Mouse (Mus musculus) myocyte (in vitro differentiated cells): ENCODE results near the gene Ttc28.

ENCODE experiments used
- CEBPB ChIP-seq: IDR thresholded peaks from 2 replicates; pipeline ENCODE4 v1.6.1; 2011; ENCODE audit warnings: mild to moderate bottlenecking, moderate library complexity; ENCODE audit not compliant: poor library complexity, insufficient read depth, severe bottlenecking
- E2F4 ChIP-seq: IDR thresholded peaks from one replicate; pipeline ENCODE4 v1.6.1; 2011; ENCODE audit warnings: mild to moderate bottlenecking, control low read depth, moderate library complexity; ENCODE audit not compliant: insufficient read depth
- MAX ChIP-seq: IDR thresholded peaks from one replicate; pipeline ENCODE4 v1.6.1; 2011; ENCODE audit warnings: low read depth, mild to moderate bottlenecking, control low read depth
- MYOD1 ChIP-seq, 3 experiments: IDR thresholded peaks; one replicate each; pipeline ENCODE4 v1.6.1; 2011; ENCODE audit warnings: control low read depth in 2 of 3, low read depth in 2 of 3, mild to moderate bottlenecking in 2 of 3, moderate library complexity in 1 of 3; ENCODE audit not compliant: insufficient read length in 2 of 3, control insufficient read depth in 1 of 3
- MYOG ChIP-seq, 3 experiments: IDR thresholded peaks; one replicate each; pipeline ENCODE4 v1.6.1; 2011; ENCODE audit warnings: control low read depth in 2 of 3, low read depth in 2 of 3, mild to moderate bottlenecking in 2 of 3; ENCODE audit not compliant: insufficient read length in 2 of 3, control insufficient read depth in 1 of 3, insufficient read depth in 1 of 3
- POLR2A ChIP-seq: IDR thresholded peaks from one replicate; pipeline ENCODE4 v1.6.1; 2011; ENCODE audit warnings: low read depth, mild to moderate bottlenecking, control low read depth, moderate library complexity; ENCODE audit not compliant: insufficient read length
- POLR2AphosphoS2 ChIP-seq: IDR thresholded peaks from one replicate; pipeline ENCODE4 v1.6.1; 2011; ENCODE audit warnings: low read depth, control low read depth; ENCODE audit not compliant: insufficient read length
- SRF ChIP-seq: IDR thresholded peaks from one replicate; pipeline ENCODE4 v1.6.1; 2011; ENCODE audit warnings: low read depth; ENCODE audit not compliant: control insufficient read depth, insufficient read length
- TCF12 ChIP-seq: IDR thresholded peaks from one replicate; pipeline ENCODE4 v1.6.1; 2011; ENCODE audit warnings: mild to moderate bottlenecking, control low read depth; ENCODE audit not compliant: poor library complexity, insufficient read depth, severe bottlenecking
- TCF3 ChIP-seq: IDR thresholded peaks from one replicate; pipeline ENCODE4 v1.6.1; 2011; ENCODE audit warnings: low read depth, control low read depth; ENCODE audit not compliant: insufficient read length
- USF1 ChIP-seq: IDR thresholded peaks from one replicate; pipeline ENCODE4 v1.6.1; 2011; ENCODE audit warnings: low read depth, mild to moderate bottlenecking, control low read depth, moderate library complexity

- TF ChIP-seq MAX (no peak), POLR2A (no peak), SRF (no peak), POLR2AphosphoS2 (no peak), USF1 (no peak), E2F4 (no peak), MYOD1 (IDR thresholded peaks at IDR 0.05; ENCODE audit: control insufficient read depth in 1 of 3, insufficient read length in 2 of 3, low read depth in 2 of 3) (no peak), TCF12 (no peak), MYOG (IDR thresholded peaks at IDR 0.05; ENCODE audit: control insufficient read depth in 1 of 3, insufficient read depth in 1 of 3, insufficient read length in 2 of 3, low read depth in 2 of 3) (no peak), CEBPB (no peak), TCF3 (no peak)
Measured at GRCm38 (mm10) chr5:111138927-111139565, 259.4 kb downstream of the Ttc28 start.
